Mouse (Mus musculus) spleen, adult 2 months (tissue): ENCODE measurements around the gene Ube2ql1.

Source experiments
- CTCF ChIP-seq: fragments of 200-500 bp; IDR thresholded peaks from 2 replicates; pipeline ENCODE4 v1.5.1; 2011; ENCODE audit warnings: mild to moderate bottlenecking, inconsistent platforms; ENCODE audit not compliant: insufficient read depth, insufficient read length, insufficient replicate concordance; ENCODE audit errors: extremely low read depth
- POLR2A ChIP-seq: fragments of 200-500 bp; IDR thresholded peaks from 2 replicates; pipeline ENCODE4 v1.6.1; 2011; ENCODE audit warnings: low read depth, low read length, inconsistent platforms

DNA sequence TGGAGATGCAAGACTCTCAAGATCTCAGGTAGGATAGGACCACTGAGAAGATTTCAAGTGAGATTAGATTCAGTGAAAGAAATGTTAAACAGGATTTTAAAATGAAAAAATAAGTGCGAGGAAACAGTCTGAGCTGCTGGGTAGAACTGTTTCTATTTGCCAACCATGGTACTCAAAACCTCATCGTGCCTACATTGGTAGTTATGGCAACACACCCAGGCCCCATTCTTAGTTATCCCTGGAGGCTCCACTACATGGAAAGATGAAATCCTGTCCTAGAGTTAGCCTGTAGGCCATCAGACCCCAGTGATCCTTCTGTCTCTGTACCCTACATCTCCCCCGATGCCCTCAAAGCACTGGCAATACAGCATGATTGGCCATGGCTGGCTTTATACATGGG, 14.3 kb downstream of the Ube2ql1 start:
- TF ChIP-seq CTCF (no peak), POLR2A (no peak)
